ENCODE assay signal across 31 mouse cellular contexts in the genomic region with DNA sequence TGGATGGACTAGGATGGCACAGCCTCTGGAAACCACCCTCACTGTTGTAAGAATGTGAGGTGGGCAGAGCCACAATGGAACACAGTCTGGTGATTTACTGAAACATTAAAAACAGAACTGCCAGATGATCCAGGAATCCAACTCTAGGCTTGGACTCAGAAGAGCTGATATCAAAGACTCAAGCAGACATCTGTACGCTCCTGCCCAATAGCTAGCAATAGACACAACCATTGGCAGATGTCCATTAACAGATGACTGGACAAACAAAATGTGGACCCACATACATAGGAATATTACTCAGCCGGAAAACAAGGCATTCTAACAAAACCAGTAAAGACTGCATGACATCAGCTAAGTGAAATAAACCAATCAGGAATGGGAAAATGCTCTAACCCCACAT.
"Had no signal": no experiment of that assay in that cellular context is flagged by ENCODE, and none has a peak within 500 bp of the region (broad histone marks: within the 10 kb centered on the region; RNA-seq: fewer than 3 reads in every experiment).

No protein-coding gene starts in this region.

- H3K9ac ChIP-seq: limb, embryonic 12.5 days; limb, embryonic 13.5 days; limb, embryonic 15.5 days; liver, embryonic 12.5 days; liver, embryonic 13.5 days; liver, embryonic 14.5 days; liver, embryonic 15.5 days; liver, postnatal 0 days; lung, embryonic 14.5 days; lung, embryonic 15.5 days; midbrain, embryonic 12.5 days; midbrain, embryonic 15.5 days; neural tube, embryonic 12.5 days had no signal

- H3K4me1 ChIP-seq: limb, embryonic 10.5 days; limb, embryonic 12.5 days; liver, embryonic 12.5 days; liver, embryonic 13.5 days; liver, embryonic 15.5 days; lung, embryonic 15.5 days; megakaryocyte, embryonic 14.5 days; neural tube, embryonic 12.5 days had no signal

- H3K4me2 ChIP-seq: limb, embryonic 12.5 days; limb, embryonic 13.5 days; limb, embryonic 15.5 days; liver, embryonic 11.5 days; liver, embryonic 12.5 days; liver, embryonic 13.5 days; liver, embryonic 15.5 days; lung, embryonic 14.5 days; lung, embryonic 15.5 days; midbrain, embryonic 12.5 days; midbrain, embryonic 15.5 days; neural tube, embryonic 12.5 days had no signal

- ATAC-seq: liver, embryonic 12.5 days; liver, postnatal 0 days; lung, postnatal 0 days; midbrain, embryonic 15.5 days; midbrain, embryonic 16.5 days had no signal

- DNase-seq: left cerebral cortex, postnatal 4 days; liver; liver, embryonic 13.5 days; liver, postnatal 0 days; lung, adult 18-20 months; lung, adult 2 months; lung, embryonic 14.5 days; lung, postnatal 10 days; lung, postnatal 14 days; lung, postnatal 36 days; lung, postnatal 4 days; midbrain, embryonic 14.5 days had no signal

- H3K9me3 ChIP-seq: limb, embryonic 10.5 days; limb, embryonic 12.5 days; limb, embryonic 13.5 days; limb, embryonic 15.5 days; liver, embryonic 12.5 days; liver, embryonic 13.5 days; liver, embryonic 15.5 days; lung, embryonic 15.5 days; megakaryocyte, embryonic 14.5 days; midbrain, embryonic 10.5 days; midbrain, embryonic 12.5 days; midbrain, embryonic 15.5 days; neural tube, embryonic 12.5 days had no signal

- H3K36me3 ChIP-seq: limb, embryonic 10.5 days; limb, embryonic 12.5 days; limb, embryonic 13.5 days; limb, embryonic 15.5 days; liver, embryonic 12.5 days; liver, embryonic 13.5 days; liver, embryonic 15.5 days; lung, embryonic 15.5 days; midbrain, embryonic 10.5 days; midbrain, embryonic 12.5 days; midbrain, embryonic 15.5 days; neural tube, embryonic 12.5 days had no signal

- H3K4me3 ChIP-seq: left cerebral cortex, adult 2 months; limb, embryonic 10.5 days; limb, embryonic 12.5 days; limb, embryonic 13.5 days; limb, embryonic 15.5 days; liver, embryonic 12.5 days; liver, embryonic 13.5 days; liver, embryonic 15.5 days; lung, embryonic 15.5 days; megakaryocyte, embryonic 14.5 days; midbrain, embryonic 10.5 days; midbrain, embryonic 12.5 days; midbrain, embryonic 15.5 days; myocyte; neural tube, embryonic 12.5 days had no signal

- H3K27ac ChIP-seq: limb, embryonic 10.5 days; limb, embryonic 12.5 days; limb, embryonic 13.5 days; limb, embryonic 15.5 days; liver, embryonic 12.5 days; liver, embryonic 13.5 days; liver, embryonic 14.5 days; liver, embryonic 15.5 days; lung, embryonic 15.5 days; macrophage; midbrain, embryonic 10.5 days; midbrain, embryonic 12.5 days; midbrain, embryonic 15.5 days; neural tube, embryonic 12.5 days had no signal

- H3K27me3 ChIP-seq: limb, embryonic 12.5 days; limb, embryonic 13.5 days; limb, embryonic 15.5 days; liver, embryonic 12.5 days; liver, embryonic 13.5 days; liver, embryonic 15.5 days; lung, embryonic 15.5 days; megakaryocyte, embryonic 14.5 days; midbrain, embryonic 12.5 days; midbrain, embryonic 15.5 days; neural tube, embryonic 12.5 days had no signal
